Mouse (Mus musculus): ENCODE measurements around the gene Sfxn5. TPM values are rescaled to one million over a fixed set of nuclear protein-coding genes. Genes with fewer than 3 reads are reported as not detected.

Sfxn5 gene
- 8.2 TPM for polyA plus RNA-seq (2014; fragmentation: Illumina TruSeq; extraction: RNeasy Lipid Tissue Mini Kit (QIAGEN cat#74804); ENCODE audit: low read depth, low replicate concordance)

GRCm38 (mm10) chr6:85333000-85333669 is at the start of gene Sfxn5:
Gene Sfxn5 (minus strand): TSS chr6:85333422.

GRCm38 (mm10) chr6:85373951-85374733 is 40.9 kb upstream of the Sfxn5 start, which contains the start of gene Rab11fip5:
Gene Rab11fip5 (minus strand): TSS chr6:85374634.

GRCm38 (mm10) chr6:85187340-85188211 is 145.6 kb downstream of the Sfxn5 start, which contains the start of gene Emx1:
Gene Emx1 (plus strand): TSS chr6:85187438.

Other genes starting within 250 kb of the Sfxn5 start
- 32.2 TPM for gene Spr, start 195.7 kb downstream of the Sfxn5 start, polyA plus RNA-seq (2014; fragmentation: Illumina TruSeq; extraction: RNeasy Lipid Tissue Mini Kit (QIAGEN cat#74804); ENCODE audit: low read depth, low replicate concordance)
- not detected for gene Emx1, start 146.0 kb downstream of the Sfxn5 start, polyA plus RNA-seq (2014; fragmentation: Illumina TruSeq; extraction: RNeasy Lipid Tissue Mini Kit (QIAGEN cat#74804); ENCODE audit: low read depth, low replicate concordance)
- gene Rab11fip5, start 41.2 kb upstream of the Sfxn5 start, polyA plus RNA-seq (2014; fragmentation: Illumina TruSeq; extraction: RNeasy Lipid Tissue Mini Kit (QIAGEN cat#74804); ENCODE audit: low read depth, low replicate concordance), result 22.9 TPM
- not detected for gene Noto, start 90.5 kb upstream of the Sfxn5 start, polyA plus RNA-seq (2014; fragmentation: Illumina TruSeq; extraction: RNeasy Lipid Tissue Mini Kit (QIAGEN cat#74804); ENCODE audit: low read depth, low replicate concordance)
- 16.6 TPM for gene Smyd5, start 98.6 kb upstream of the Sfxn5 start, polyA plus RNA-seq (2014; fragmentation: Illumina TruSeq; extraction: RNeasy Lipid Tissue Mini Kit (QIAGEN cat#74804); ENCODE audit: low read depth, low replicate concordance)
- gene Cct7, start 118.1 kb upstream of the Sfxn5 start, polyA plus RNA-seq (2014; fragmentation: Illumina TruSeq; extraction: RNeasy Lipid Tissue Mini Kit (QIAGEN cat#74804); ENCODE audit: low read depth, low replicate concordance), result 114 TPM
- gene Pradc1, start 118.5 kb upstream of the Sfxn5 start, polyA plus RNA-seq (2014; fragmentation: Illumina TruSeq; extraction: RNeasy Lipid Tissue Mini Kit (QIAGEN cat#74804); ENCODE audit: low read depth, low replicate concordance), result 13.2 TPM
- 0.06 TPM for gene Fbxo41, start 169.6 kb upstream of the Sfxn5 start, polyA plus RNA-seq (2014; fragmentation: Illumina TruSeq; extraction: RNeasy Lipid Tissue Mini Kit (QIAGEN cat#74804); ENCODE audit: low read depth, low replicate concordance)
- not detected for gene Egr4, start 180.2 kb upstream of the Sfxn5 start, polyA plus RNA-seq (2014; fragmentation: Illumina TruSeq; extraction: RNeasy Lipid Tissue Mini Kit (QIAGEN cat#74804); ENCODE audit: low read depth, low replicate concordance)

All from adipose tissue, adult 10 weeks (tissue).